Mouse (Mus musculus) forebrain, postnatal 0 days (tissue): Measurements from ENCODE around the gene Pofut1. TPM values are rescaled to one million over a fixed set of nuclear protein-coding genes. Genes with fewer than 3 reads are reported as not detected.

Experiments
- ATAC-seq: fragments of 200-750 bp; cut with Nextera tagmentation; 2 replicates; pipeline ENCODE4 v1.8.0; 2017; ENCODE audit warnings: mild to moderate bottlenecking, moderate library complexity
- DNase-seq: peaks from one replicate; pipeline ENCODE4 v3.0.0-alpha.2; 2015
- H3K27ac ChIP-seq: fragments of 300-500 bp; sonication (generic); 2 replicates; pipeline ENCODE4 v1.5.1; 2014; ENCODE audit warnings: low read depth, mild to moderate bottlenecking, antibody characterized with exemption, low read length, moderate library complexity, mixed read lengths
- H3K27me3 ChIP-seq: fragments of 300-500 bp; sonication (generic); 2 replicates; pipeline ENCODE4 v1.6.1; 2014; ENCODE audit warnings: mild to moderate bottlenecking, low read length, mixed read lengths; ENCODE audit not compliant: insufficient read depth
- H3K36me3 ChIP-seq: fragments of 300-500 bp; sonication (generic); 2 replicates; pipeline ENCODE4 v1.6.1; 2014; ENCODE audit warnings: mild to moderate bottlenecking, moderate library complexity; ENCODE audit not compliant: insufficient read depth
- H3K4me1 ChIP-seq: fragments of 300-500 bp; sonication (generic); 2 replicates; pipeline ENCODE4 v1.6.1; 2014; ENCODE audit warnings: antibody characterized with exemption; ENCODE audit not compliant: insufficient read depth
- H3K4me2 ChIP-seq: fragments of 300-500 bp; sonication (generic); 2 replicates; pipeline ENCODE4 v1.6.1; 2014; ENCODE audit warnings: low read depth, mild to moderate bottlenecking, moderate library complexity
- H3K4me3 ChIP-seq: fragments of 300-500 bp; sonication (generic); 2 replicates; pipeline ENCODE4 v1.5.1; 2014; ENCODE audit warnings: low read depth, low read length, mixed read lengths
- H3K9ac ChIP-seq: fragments of 300-500 bp; sonication (generic); 2 replicates; pipeline ENCODE4 v1.6.1; 2014; ENCODE audit warnings: mild to moderate bottlenecking
- H3K9me3 ChIP-seq: fragments of 300-500 bp; sonication (generic); 2 replicates; pipeline ENCODE4 v1.6.1; 2016; ENCODE audit warnings: low read length
- CTCF ChIP-seq: sonication (generic); IDR thresholded peaks from 2 replicates; pipeline ENCODE4 v1.5.1; 2016; ENCODE audit warnings: antibody characterized with exemption, control low read depth, low read depth
- WGBS: fragments of 180-500 bp; shearing (Covaris S2); extraction: QIAGEN DNeasy Blood & Tissue Kit; methylation state at CpG from one replicate; pipeline ENCODE4 v1.1.7; 2014; 5-methylcytosine and 5-hydroxymethylcytosine counted together
- polyA plus RNA-seq: library from polyadenylated mRNA; unstranded; fragments of >200 nt; fragmentation: Nextera tagmentation; extraction: Ambion mirVana; gene quantifications from 2 replicates; pipeline ENCODE4 v1.2.1, GENCODE M21; 2015
- total RNA-seq: library from RNA; depleted of rRNA; stranded (reverse); fragments of >200 nt; gene quantifications from 2 replicates; pipeline ENCODE4 v1.2.3, GENCODE M21; 2014

Pofut1 gene
- total and polyA plus RNA-seq, 2 experiments from 2014 or later = 3.4 to 22.9 TPM

DNA sequence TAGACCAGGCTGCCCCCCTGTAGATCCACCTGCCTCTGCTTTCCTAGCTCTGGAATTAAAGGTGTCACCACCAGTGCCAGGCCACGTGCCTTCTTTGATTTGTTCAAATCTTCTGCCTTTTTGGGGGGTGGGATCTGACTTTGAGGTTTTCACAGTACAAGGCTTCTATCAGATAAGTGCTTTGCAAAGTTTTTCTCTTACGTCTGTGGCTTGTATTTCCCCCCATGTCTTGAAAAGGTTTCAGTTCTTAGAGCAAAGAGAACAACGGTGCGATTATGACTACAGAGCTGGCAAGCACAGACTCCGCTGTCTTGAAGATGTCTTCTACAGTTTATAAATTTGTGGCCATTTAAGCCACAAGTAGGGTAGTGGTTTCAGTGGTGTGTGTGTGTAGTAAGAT lies 29.9 kb upstream of the Pofut1 start:
- no peak for TF ChIP-seq CTCF
- peaks cover 34% of the 10 kb centered on the region for H3K36me3 ChIP-seq
- H3K4me2 ChIP-seq = no peak overlapping the region
- no peaks in the 10 kb centered on the region for H3K4me1 ChIP-seq
- DNase-seq = no peak
- H3K4me3 ChIP-seq = no peak overlapping the region
- H3K27me3 ChIP-seq = no peaks in the 10 kb centered on the region
- 94% methylated on average over 5 of the region's 5 CpGs for WGBS
- H3K9me3 ChIP-seq = no peaks in the 10 kb centered on the region
- H3K27ac ChIP-seq = no peak overlapping the region
- ATAC-seq = no peak
- no peak overlapping the region for H3K9ac ChIP-seq

GRCm38 (mm10) chr2:153213351-153213750 lies 28.0 kb upstream of the Pofut1 start:
- ATAC-seq (no peak), DNase-seq (no peak)
- WGBS = 92% methylated on average over 4 of the region's 4 CpGs
- no peaks in the 10 kb centered on the region for H3K27me3 ChIP-seq
- no peaks in the 10 kb centered on the region for H3K9me3 ChIP-seq
- no peak for TF ChIP-seq CTCF
- H3K27ac ChIP-seq = no peak overlapping the region
- H3K4me2 ChIP-seq = no peak overlapping the region
- H3K36me3 ChIP-seq = peaks cover 20% of the 10 kb centered on the region
- H3K4me3 ChIP-seq = no peak overlapping the region
- H3K4me1 ChIP-seq = no peaks in the 10 kb centered on the region
- H3K9ac ChIP-seq = no peak overlapping the region

- Histone ChIP-seq H3K9me3 (no peaks in the 10 kb centered on the region), H3K36me3 (peaks cover 8% of the 10 kb centered on the region), H3K4me3 (no peak overlapping the region), H3K4me2 (no peak overlapping the region), H3K4me1 (no peaks in the 10 kb centered on the region), H3K27ac (no peak overlapping the region), H3K27me3 (no peaks in the 10 kb centered on the region), H3K9ac (no peak overlapping the region)
- no peak for TF ChIP-seq CTCF
- 80% methylated on average over 6 of the region's 6 CpGs for WGBS
- ATAC-seq (no peak), DNase-seq (no peak)
Measured at GRCm38 (mm10) chr2:153214771-153215259, 26.5 kb upstream of the Pofut1 start.

DNA sequence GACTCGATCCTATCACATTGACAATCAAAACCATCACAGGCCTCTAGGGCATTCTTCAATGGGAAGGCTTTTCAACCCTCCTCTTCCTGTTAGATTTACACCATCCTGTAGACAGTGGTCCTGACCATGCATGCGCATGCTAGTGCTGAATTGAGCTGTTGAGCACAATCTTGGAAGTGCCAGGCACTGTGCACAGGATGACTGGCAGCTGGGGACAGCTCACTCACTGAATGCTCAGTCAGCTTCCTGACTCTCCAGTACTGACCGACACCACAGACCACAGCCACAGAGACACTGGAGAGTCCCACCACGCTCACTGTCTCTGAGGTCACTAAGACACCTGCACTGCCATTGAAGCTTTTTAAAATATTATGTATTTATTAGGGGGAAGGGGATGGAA lies 25.9 kb upstream of the Pofut1 start:
- H3K4me1 ChIP-seq = no peaks in the 10 kb centered on the region
- TF ChIP-seq CTCF = no peak
- no peak overlapping the region for H3K27ac ChIP-seq
- H3K36me3 ChIP-seq = peaks cover 4% of the 10 kb centered on the region; the same call in 1 of the 2 replicates
- DNase-seq = no peak
- H3K9me3 ChIP-seq = no peaks in the 10 kb centered on the region
- H3K4me2 ChIP-seq = no peak overlapping the region
- no peak for ATAC-seq
- H3K27me3 ChIP-seq = no peaks in the 10 kb centered on the region
- no peak overlapping the region for H3K9ac ChIP-seq
- WGBS = 89% methylated on average over 4 of the region's 4 CpGs
- H3K4me3 ChIP-seq = no peak overlapping the region

- Histone ChIP-seq H3K4me1 (no peaks in the 10 kb centered on the region), H3K4me2 (no peak overlapping the region), H3K4me3 (no peak overlapping the region), H3K27me3 (no peaks in the 10 kb centered on the region), H3K9me3 (no peaks in the 10 kb centered on the region), H3K9ac (no peak overlapping the region), H3K36me3 (no peaks in the 10 kb centered on the region), H3K27ac (no peak overlapping the region)
- no peak for TF ChIP-seq CTCF
- DNase-seq (no peak), ATAC-seq (no peak)
- 92% methylated on average over 10 of the region's 10 CpGs for WGBS
Measured at GRCm38 (mm10) chr2:153217826-153218340, 23.4 kb upstream of the Pofut1 start.

DNA sequence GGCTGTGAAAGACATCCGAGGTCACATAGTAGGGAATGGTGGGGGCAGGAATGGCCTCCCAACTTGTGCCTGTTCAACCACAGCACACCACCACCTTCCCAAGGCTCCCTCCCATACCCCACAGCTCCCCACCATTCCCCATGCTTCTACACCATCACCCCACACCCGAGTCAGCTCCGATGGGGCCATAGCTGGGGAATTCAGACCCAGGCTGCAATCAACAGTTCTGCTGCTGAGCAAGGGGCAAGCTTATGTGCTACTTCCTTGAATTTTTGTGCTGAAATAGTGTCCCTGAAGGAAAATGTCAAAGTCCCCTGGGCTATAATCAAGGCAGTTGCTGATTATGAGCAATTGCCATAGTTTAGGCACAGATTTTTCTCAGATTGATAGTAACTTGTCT lies 22.8 kb upstream of the Pofut1 start:
- H3K9me3 ChIP-seq = no peaks in the 10 kb centered on the region
- DNase-seq (no peak), ATAC-seq (no peak)
- H3K27me3 ChIP-seq = no peaks in the 10 kb centered on the region
- no peaks in the 10 kb centered on the region for H3K4me1 ChIP-seq
- no peak for TF ChIP-seq CTCF
- 84% methylated on average over 3 of the region's 3 CpGs for WGBS
- H3K27ac ChIP-seq = no peak overlapping the region
- H3K36me3 ChIP-seq = no peaks in the 10 kb centered on the region
- H3K4me3 ChIP-seq = no peak overlapping the region
- H3K9ac ChIP-seq = no peak overlapping the region
- no peak overlapping the region for H3K4me2 ChIP-seq

DNA sequence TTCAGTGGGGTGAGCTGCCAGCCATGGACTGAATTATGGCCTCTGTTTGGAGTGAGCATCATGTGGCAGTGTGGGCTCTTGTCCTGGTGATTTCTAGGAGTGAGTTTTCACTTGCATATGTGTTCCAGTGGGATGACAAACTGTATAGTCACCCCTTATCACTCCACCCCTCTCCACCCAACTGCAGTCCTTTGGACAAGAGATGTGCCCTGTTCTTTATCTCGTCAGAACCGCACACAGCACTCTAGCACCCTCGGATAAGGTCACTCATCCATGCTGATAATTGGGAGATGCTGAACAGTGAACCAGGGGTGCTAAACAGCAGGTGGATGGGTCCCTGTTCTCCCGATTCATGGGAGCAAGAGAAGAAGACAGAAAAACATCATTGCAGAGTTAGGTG lies 19.7 kb upstream of the Pofut1 start:
- H3K27me3 ChIP-seq = no peaks in the 10 kb centered on the region
- H3K4me2 ChIP-seq = no peak overlapping the region
- H3K4me3 ChIP-seq = no peak overlapping the region
- 87% methylated on average over 4 of the region's 4 CpGs for WGBS
- ATAC-seq = no peak
- no peaks in the 10 kb centered on the region for H3K9me3 ChIP-seq
- DNase-seq = no peak
- no peak for TF ChIP-seq CTCF
- H3K36me3 ChIP-seq = no peaks in the 10 kb centered on the region
- H3K27ac ChIP-seq = no peak overlapping the region
- peaks cover 4% of the 10 kb centered on the region; the same call in 1 of the 2 replicates for H3K4me1 ChIP-seq
- no peak overlapping the region for H3K9ac ChIP-seq

DNA sequence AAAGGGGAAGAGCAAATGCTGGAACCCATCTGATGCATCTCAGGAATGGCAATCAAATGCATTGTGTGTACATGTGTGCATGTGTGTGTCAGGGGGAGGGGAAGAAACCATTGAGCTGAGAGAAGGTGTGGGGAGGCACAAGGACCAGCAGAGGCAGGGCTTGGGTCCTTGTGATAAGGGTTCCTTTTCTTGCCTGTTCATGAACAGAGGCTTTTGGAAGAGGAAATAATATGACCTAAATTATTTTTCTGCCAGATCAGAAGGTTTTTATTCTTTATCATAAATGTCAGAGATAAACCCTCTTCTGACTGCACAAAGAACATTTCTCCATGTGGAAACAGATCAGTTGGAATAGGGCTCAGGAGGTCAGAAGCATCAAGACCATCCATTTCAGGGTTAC lies 19.2 kb upstream of the Pofut1 start:
- peaks cover 4% of the 10 kb centered on the region; the same call in 1 of the 2 replicates for H3K4me1 ChIP-seq
- H3K4me2 ChIP-seq = no peak overlapping the region
- no peak overlapping the region for H3K4me3 ChIP-seq
- H3K9me3 ChIP-seq = no peaks in the 10 kb centered on the region
- DNase-seq = no peak
- H3K36me3 ChIP-seq = no peaks in the 10 kb centered on the region
- ATAC-seq = no peak
- H3K9ac ChIP-seq = no peak overlapping the region
- H3K27ac ChIP-seq = no peak overlapping the region
- no peaks in the 10 kb centered on the region for H3K27me3 ChIP-seq
- TF ChIP-seq CTCF = no peak
